Mouse (Mus musculus) cerebellum, adult 11 months (tissue): Measurements from ENCODE around the gene Defb23.

Experiments used
- DNase-seq: peaks from one replicate; pipeline ENCODE4 v3.0.0; 2022

Defb23 gene

DNA sequence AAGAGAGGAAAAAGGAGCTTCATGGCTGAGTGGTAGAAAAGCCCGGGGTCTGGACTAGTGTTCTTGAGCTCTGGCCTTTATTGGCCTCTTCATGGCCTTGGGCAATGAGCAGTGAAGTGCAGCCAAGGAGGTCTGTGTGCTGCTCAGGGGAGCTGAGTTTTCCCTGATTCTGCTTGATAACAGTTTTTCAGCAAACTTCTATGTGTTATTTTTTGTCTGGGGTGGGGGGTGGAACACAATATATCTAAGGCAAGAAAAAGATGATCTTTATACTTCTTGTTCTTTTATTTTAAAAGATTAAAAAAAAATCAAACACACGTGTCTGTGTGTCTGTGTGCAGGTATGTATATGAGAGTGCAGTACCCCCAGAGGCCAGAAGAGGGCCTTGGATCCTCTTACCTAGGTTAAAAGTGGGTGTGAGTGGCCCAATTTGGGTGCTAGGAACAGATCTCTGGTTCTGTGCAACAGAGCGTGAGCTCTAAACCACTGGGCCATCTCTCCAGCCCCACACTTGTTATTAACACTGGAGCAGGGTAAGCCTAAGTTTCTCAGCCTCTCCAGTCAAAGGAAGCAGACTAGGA, at the start of gene Defb23:
Gene Defb23, minus strand, starts transcription at position 51 of the 581 bp plus-strand sequence.
- no peak for DNase-seq

DNA sequence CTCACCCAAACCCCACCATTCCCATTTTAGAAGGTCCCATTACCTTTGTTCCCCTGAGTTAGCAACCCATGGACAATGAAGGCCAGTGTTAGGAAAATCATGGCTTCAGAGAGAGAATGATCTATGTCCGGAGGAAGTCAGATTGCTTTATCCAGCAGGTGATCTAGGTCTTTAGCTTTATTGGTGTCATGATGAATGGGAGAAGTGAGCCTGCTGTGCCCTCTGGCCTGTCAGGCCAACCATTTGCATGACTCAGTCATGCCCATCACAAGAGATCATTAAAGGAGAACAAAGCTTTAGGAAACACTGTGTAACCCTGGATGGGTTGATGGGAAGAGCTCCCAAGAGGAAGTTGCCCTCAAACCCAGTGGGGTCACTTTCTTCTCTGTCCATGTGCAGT, 47.2 kb upstream of the Defb23 start, which contains the start of gene Defb26:
Gene Defb26, minus strand, starts transcription at position 101 of the 400 bp plus-strand sequence.
- DNase-seq: no peak

DNA sequence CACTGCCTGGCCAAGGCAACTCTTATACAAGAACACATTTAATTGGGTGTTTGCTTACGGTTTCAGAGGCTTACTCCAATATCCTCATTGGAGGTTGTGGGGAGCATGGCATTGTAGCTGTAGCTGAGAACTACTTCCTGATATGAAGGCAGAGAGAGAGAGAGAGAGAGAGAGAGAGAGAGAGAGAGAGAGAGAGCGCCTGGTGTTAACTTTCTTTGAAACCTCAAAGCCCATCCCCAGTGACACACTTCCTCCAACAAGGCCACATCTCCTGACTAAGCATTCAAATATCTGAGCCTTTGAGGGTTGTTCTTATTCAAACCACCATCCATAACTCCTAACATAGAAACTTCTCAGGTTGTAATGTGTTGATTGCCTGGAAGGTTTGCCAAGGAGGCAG, 39.5 kb upstream of the Defb23 start:
- DNase-seq: no peak

- no peak for DNase-seq
Observed at GRCm38 (mm10) chr2:152500863-152501229, 36.4 kb upstream of the Defb23 start.

GRCm38 (mm10) chr2:152500204-152500862, 35.9 kb upstream of the Defb23 start:
- no peak for DNase-seq

DNA sequence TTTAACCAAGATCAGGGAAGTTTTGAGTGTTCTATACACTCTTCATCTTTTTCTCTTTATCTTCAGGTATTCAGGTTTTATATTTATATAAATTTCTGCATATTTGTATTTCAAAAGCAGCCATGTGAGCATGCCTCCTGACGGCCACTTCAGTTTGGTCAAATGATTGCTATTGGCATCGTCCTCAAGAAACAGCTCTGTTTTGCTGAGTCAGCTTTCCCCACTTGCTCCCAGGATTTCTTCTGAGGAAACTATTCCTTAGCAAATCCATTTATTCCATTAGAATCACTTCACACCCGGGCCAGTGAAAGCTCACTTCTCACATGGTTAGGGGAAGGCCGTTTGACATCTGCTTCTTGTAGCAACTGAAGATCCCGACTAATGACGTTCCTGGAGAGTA, 33.6 kb upstream of the Defb23 start:
- no peak for DNase-seq

DNA sequence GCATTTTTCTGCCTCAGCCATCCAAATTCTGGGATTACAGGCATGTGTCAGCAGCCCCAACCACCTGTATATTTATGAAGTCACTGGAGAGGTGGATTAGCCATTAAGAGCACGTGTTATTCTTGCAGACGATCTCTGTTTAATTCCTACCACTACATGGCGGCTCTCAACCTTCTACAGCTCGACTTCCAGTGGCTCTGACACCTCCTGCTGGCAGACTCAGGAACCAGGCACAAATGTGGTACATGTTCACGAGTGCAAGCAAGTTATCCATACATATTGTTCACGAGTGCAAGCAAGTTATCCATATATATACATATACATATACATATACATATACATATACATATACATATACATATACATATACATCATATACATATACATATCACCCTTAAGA, 28.7 kb upstream of the Defb23 start:
- no peak for DNase-seq

DNA sequence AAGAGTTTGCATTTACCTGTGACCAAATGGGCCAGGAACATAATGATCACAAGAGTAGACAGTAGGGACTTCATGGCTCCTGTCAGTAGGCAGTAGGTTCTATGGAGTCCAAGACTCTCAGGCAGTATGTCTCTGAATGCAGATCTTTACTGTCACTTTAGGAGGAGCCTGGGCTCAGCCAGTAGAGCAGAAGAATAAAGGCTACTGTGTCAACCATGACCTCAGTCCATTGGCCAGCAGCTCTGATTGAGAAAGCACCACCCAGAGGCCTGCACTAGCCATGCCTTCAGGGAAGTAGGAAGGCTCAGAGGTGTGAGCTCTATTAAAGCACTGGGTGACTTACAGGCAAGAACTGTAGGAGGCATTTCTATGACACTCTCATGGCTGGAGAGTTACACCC, 25.6 kb upstream of the Defb23 start, which contains the start of gene Defb22:
Gene Defb22, minus strand, starts transcription at position 101 of the 400 bp plus-strand sequence.
- no peak for DNase-seq

- no peak for DNase-seq
Observed at GRCm38 (mm10) chr2:152487024-152487423, 22.6 kb upstream of the Defb23 start.

DNA sequence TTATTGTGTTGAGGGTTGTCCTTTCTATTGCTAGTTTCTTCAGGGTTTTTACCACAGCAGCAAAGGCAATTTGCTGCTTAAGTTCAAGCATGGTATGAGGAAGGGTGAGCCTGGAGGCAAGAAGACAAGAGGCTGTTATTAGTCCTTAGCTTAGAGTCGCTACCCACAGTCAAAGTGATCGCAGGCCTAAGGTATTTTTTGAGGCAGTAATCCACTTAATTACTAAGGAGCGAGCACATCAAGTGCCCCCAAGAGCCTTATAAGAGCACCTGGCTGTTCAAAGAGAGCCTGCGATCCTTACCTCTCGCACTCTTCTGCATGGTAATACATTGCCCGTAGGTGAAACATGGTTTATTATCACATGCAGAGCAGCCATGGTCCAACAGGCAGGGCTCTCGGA, 17.3 kb upstream of the Defb23 start:
- no peak for DNase-seq

- DNase-seq: no peak
Observed at GRCm38 (mm10) chr2:152480881-152481280, 16.5 kb upstream of the Defb23 start.

GRCm38 (mm10) chr2:152476763-152477162, 12.3 kb upstream of the Defb23 start, which contains the start of gene Defb20:
Defb20 (plus strand) TSS chr2:152477063.
- DNase-seq: no peak

DNA sequence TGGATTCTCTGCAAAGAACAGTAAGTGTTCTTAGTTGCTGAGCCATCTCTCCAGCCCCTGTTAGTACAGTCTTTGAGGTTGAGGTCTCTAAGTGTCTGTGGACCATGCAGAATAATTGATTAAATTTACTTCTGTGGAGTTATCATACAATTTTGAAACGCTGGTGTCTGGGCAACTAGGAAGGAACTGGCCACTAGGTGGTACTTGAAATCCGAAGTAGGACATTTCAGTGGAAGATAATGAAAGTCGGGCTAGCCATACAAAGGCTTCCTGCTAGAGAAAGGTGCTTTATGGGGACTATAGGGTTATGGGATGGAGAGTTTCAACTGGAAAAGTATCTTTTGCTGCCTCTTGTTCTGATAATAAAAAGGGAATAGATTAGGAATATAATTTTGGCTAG, 8.0 kb upstream of the Defb23 start:
- no peak for DNase-seq

DNA sequence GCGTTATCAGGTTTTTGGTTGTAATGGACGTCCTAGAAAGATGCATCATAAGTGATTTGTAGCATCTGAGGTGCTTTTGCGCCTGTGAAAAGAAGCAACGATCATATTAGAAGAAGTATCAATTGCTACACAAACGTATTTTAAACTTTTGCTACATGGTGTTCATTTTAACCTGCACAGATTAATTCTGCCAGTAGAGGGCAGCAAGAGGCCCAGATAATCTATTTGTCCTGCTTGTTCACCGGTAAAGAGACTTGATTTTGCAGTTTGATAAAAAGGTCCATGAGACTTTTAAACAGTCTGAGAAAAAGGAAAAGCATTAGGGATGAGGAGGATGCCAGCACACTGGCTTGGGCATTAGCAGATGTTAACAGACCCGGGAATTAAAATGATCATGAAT, 6.6 kb upstream of the Defb23 start:
- peak; percentile 11 for DNase-seq

DNA sequence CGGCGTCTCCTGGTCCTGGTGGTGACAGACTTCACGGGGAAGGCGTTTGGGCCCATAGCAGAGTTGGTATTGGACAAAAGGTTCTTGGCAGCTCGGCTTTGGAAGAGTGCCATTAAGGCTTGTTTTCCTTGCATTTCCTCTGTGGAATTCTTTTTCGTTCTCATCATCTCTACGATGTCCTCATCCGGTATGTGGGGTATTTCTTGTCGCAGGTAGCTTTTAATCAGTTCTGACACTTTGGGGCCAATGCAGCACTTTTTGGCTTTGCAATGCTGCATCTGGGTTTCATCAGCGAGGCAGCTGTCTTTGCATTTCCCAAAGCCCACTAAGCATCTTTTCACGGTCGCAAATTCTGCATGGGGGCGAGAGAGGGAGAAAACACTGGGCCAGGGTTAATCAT, 5.2 kb downstream of the Defb23 start:
- DNase-seq: no peak

DNA sequence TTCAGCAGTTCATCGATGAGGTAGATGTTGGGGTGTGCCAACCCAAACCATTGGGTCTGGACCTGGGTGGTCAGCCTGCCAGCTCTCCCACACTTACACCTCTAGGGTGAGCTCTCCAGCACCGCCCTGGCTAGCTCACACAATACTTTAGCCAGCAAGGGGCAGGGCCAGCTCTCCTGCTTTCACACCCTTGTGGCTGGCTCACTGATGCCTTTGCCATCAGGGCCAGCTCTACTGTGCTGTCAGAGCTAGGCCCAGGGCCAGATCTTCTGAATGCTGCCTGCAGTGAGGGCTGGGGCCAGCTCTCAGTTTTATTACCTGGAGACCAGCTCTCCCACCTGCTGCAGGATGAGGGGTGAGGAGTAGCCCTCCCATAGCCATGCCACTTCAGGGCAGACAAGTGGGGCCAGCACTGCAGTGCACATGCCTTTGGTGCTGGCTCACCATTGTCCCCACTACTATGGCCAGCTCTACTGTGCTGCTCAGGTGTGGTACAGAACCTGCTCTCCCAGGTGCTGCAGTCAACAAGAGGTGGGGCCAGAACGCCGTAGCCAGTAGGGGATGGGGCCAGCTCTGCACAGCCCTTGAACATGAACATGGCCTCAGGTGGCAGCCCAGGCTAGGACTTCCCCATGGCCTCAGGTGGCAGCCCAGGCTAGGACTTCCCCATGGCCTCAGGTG, 12.2 kb downstream of the Defb23 start:
- no peak for DNase-seq

DNA sequence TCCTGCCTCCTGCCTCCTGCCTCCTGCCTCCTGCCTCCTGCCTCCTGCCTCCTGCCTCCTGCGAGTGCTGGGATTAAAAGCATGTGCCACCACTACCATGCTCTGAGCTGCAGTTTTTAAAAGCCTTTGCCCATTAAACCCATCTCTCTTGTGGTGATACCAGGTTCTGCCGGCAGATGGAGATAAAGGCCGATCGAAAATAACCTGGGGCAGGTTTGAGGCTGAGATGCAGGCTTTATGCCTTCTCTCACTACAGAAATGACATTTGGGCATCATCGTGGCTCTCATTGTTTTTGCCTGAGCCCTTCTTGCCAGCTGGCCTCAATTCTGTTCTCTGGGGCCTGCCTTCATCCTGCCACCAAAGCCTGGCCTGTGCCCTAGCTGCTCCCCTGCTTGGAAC, 14.2 kb downstream of the Defb23 start:
- DNase-seq: peak; percentile 56

GRCm38 (mm10) chr2:152447461-152447860, 17.0 kb downstream of the Defb23 start:
- DNase-seq: no peak

- no peak for DNase-seq
Observed at GRCm38 (mm10) chr2:152446642-152447041, 17.8 kb downstream of the Defb23 start.

DNA sequence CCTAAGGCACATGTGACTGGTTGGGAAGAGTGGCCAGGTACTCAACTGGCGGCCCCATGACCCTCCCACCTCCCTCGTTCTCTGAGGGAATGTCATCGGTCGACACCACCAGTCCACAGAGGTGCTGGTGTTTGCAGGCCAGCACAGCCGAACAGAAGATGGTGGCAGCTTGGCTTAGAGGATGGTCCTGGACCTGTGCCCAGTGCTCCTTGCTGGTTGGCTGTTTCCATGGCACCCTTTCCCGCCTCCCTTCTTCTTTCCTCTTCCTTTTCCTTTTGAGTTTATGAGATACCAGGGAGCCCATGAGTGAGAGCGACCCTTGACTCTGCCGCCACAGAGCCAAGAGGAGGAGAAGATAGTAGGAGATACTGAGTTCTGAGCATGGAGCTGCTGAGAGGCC, 21.1 kb downstream of the Defb23 start:
- DNase-seq: no peak

DNA sequence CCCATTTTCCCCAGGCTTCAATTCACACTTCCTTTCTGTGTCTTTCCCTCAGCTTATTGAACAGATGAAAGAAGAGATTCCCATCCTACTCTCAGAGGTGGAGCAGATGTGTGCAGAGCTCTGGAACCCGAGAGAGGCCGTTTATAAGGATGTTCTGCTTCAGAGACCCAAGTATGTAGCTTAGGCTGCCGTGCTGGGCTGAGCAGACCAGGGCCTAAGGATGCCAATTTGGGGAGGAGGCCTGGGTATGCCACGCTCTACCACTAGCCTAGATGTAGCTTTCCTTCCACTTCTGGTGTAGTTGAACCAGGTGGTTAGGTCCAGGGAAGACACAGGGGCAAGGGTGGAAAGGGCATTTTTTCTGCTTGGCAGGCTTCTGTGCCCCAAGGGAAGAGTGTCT, 22.1 kb downstream of the Defb23 start:
- no peak for DNase-seq

DNA sequence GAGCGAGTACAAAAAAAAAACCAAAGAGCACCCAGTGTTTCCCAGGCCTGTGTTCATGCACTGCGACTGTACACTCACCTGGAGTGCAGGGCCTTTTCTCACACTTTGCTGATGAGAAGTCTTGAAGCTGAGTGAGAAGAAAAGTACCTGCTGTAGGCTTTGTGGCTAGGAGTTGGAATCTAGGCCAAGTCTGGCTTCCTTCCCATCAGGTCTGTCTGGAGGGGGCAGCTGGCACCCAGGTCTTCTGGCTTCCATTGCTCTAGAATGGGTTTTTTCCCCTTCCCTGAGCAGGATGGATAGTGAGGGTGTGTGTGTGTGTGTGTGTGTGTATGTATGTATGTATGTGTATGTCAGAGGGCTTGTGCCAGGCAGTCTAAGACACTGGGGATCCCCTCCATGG, 24.6 kb downstream of the Defb23 start:
- no peak for DNase-seq

DNA sequence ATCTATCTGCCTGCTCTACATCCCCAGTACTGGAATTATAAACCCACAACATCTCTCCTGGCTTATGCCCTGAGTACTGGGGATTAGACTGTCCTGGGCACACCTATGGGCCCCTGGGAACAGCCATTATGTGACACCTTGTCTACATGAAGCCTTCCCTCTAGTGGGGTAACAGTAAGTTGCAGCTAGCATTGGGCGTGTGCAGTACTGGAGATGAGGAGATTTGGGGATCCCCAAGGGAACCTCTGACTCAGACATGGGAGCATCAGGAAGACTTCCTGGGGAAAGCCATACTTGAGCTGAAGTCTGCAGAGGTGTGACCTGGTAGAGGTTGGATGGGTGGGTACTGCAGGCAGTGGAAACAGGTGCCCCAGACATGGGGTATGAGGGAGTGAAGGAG, 25.5 kb downstream of the Defb23 start:
- no peak for DNase-seq
